Mouse (Mus musculus) hindbrain, embryonic 15.5 days (tissue): ENCODE data around the gene Zim1. TPM values are rescaled to one million over a fixed set of nuclear protein-coding genes. Genes with fewer than 3 reads are reported as not detected.

Experiments used
- ATAC-seq: fragments of 200-750 bp; cut with Nextera tagmentation; 2 replicates; pipeline ENCODE4 v1.8.0; 2017; ENCODE audit warnings: low read depth, moderate number of reproducible peaks, moderate TSS enrichment; ENCODE audit not compliant: low FRiP score
- H3K27ac ChIP-seq: fragments of 300-500 bp; sonication (generic); replicated peaks from 2 replicates; pipeline ENCODE4 v1.5.1; 2015; ENCODE audit warnings: mild to moderate bottlenecking, inconsistent platforms
- H3K27me3 ChIP-seq: fragments of 300-500 bp; sonication (generic); 2 replicates; pipeline ENCODE4 v1.6.1; 2015; ENCODE audit warnings: control low read depth, inconsistent platforms
- H3K36me3 ChIP-seq: fragments of 300-500 bp; sonication (generic); 2 replicates; pipeline ENCODE4 v1.6.1; 2015; ENCODE audit warnings: control low read depth, inconsistent platforms
- H3K4me1 ChIP-seq: fragments of 300-500 bp; sonication (generic); replicated peaks from 2 replicates; pipeline ENCODE4 v1.6.1; 2015; ENCODE audit warnings: control low read depth, inconsistent platforms
- H3K4me2 ChIP-seq: fragments of 300-500 bp; sonication (generic); 2 replicates; pipeline ENCODE4 v1.6.1; 2015; ENCODE audit warnings: moderate library complexity, mild to moderate bottlenecking, inconsistent platforms
- H3K4me3 ChIP-seq: fragments of 300-500 bp; sonication (generic); 2 replicates; pipeline ENCODE4 v1.5.1; 2015; ENCODE audit warnings: mild to moderate bottlenecking, inconsistent platforms
- H3K9ac ChIP-seq: fragments of 300-500 bp; sonication (generic); 2 replicates; pipeline ENCODE4 v1.6.1; 2015; ENCODE audit warnings: inconsistent platforms
- H3K9me3 ChIP-seq: fragments of 300-500 bp; sonication (generic); 2 replicates; pipeline ENCODE4 v1.6.1; 2016; ENCODE audit warnings: control low read depth, inconsistent platforms
- WGBS: fragments of 180-500 bp; shearing (Covaris S2); methylation state at CpG from one replicate; pipeline ENCODE4 v1.1.7; 2015; 5-methylcytosine and 5-hydroxymethylcytosine counted together
- polyA plus RNA-seq: library from polyadenylated mRNA; unstranded; fragments of >200 nt; fragmentation: Nextera tagmentation; extraction: Ambion mirVana; gene quantifications from 2 replicates; pipeline ENCODE4 v1.2.1, GENCODE M21; 2015

Zim1 gene
- 7.1 and 7.5 TPM in 2 replicates for polyA plus RNA-seq

DNA sequence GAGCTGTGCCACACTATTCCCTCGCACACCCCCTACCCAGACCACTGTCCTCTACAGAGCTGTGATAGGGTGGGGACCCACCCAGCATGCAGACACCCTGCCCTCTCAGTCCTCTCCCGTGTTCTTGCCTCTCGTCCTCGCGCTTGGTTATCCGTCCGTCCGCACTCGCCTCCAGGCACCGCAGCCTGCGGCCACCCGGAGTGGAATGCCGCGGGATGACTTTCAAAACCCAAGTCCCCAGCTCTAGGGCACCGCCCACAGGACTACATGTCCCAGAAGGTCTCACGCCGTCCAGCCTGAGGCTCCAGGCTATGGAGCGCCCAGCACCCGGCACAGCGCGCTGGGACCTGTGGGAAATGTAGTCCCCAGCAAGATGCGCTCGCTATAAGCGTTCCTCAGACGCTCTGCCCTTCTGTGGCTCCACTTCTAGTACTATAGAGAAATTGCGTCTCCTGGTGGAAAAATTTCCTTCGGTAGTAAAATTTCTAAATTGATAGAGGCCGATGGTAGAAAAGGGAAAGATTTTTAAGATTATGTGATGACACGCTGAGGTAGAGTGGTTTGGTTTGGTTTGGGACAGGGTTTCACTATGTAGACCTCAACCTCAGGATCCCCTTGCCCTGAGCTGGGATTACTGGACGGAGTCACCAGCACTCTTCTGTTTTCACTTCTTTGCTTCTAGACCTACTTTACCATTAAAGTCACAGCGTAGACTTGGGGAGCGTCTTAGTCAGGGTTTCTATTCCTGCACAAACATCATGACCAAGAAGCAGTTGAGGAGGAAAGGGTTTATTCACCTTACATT is at the start of gene Zim1:
Zim1 (minus strand) TSS at position 210 of the 805 bp plus-strand sequence.
- Histone ChIP-seq H3K9ac (peak within 1 kb of the TSS; percentile 39), H3K27me3 (no peaks in the 10 kb centered on the region), H3K27ac (no peak within 1 kb of the TSS), H3K36me3 (no peaks in the 10 kb centered on the region), H3K4me2 (peak within 1 kb of the TSS; percentile 76), H3K4me1 (0 out of 2 replicates have a peak, but pooled peaks cover 4% of the 10 kb centered on the region), H3K9me3 (no peaks in the 10 kb centered on the region), H3K4me3 (peak within 1 kb of the TSS; percentile 49)
- 11% methylated on average over 32 of the region's 32 CpGs for whole genome bisulfite sequencing
- ATAC-seq: peak; percentile 100

DNA sequence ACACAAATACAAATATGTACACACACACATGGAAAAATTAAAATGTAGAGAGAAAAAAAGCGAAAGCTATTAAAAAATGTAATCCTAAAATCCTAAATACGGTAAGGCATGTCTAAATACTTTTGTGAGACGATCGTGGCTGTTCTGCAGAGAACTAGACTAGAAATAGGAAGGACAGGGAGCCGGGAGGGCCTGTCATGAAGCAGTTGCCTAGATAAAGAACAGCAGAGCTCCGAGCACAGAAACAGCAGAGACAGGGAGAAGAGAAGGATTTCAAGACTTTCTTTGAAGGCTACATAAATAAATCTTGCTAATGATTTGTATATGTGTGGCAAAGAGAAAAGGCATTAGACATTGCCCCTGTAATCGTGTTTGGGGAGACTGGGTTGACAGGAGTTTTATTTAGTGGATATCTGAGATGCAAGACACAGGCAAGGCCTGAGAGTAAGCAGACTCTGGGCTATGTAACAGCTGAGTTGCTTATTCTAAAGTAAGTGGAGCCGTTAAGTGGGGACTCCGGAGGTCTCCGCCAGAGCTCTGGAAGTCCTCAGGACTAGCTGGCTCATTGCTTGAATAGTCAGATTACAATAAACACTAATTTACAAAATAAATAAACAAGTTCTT is 48.1 kb upstream of the Zim1 start:
- Histone ChIP-seq H3K4me2 (no peak overlapping the region), H3K9me3 (no peaks in the 10 kb centered on the region), H3K27ac (no peak overlapping the region), H3K4me3 (no peak overlapping the region), H3K36me3 (no peaks in the 10 kb centered on the region), H3K27me3 (no peaks in the 10 kb centered on the region), H3K4me1 (peaks cover 8% of the 10 kb centered on the region; the same call in 1 of the 2 replicates), H3K9ac (no peak overlapping the region)
- WGBS: 79% methylated on average over 10 of the region's 10 CpGs
- no peak for ATAC-seq

GRCm38 (mm10) chr7:6736060-6736459 is 39.8 kb upstream of the Zim1 start:
- Histone ChIP-seq H3K9ac (no peak overlapping the region), H3K9me3 (no peaks in the 10 kb centered on the region), H3K4me2 (peak overlapping the region; percentile 33; the same call in 1 of the 2 replicates), H3K4me3 (no peak overlapping the region), H3K36me3 (no peaks in the 10 kb centered on the region), H3K27ac (no peak overlapping the region), H3K4me1 (no peaks in the 10 kb centered on the region), H3K27me3 (no peaks in the 10 kb centered on the region)
- WGBS: 85% methylated on average over 1 of the region's 1 CpGs
- ATAC-seq: no peak

DNA sequence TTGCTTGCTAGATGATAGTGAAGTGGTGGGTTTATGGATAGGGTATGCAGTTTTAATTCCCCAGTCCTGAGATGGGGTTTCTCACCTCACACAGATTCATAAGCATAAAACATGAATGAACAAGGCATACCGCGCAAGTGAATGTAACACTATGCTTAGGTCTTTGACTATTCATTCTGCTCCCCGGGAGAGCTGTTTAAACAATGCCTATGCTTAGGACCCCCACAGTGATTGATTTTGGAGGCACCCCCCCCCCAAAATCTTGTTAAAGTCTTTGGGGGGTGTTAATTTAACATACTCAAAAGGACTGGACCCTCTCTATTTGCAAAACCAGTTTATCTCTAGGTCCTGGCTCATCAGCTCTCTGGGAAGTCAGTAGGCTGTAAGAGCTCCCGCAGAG is 35.7 kb upstream of the Zim1 start:
- H3K4me1 ChIP-seq: no peaks in the 10 kb centered on the region
- ATAC-seq: no peak
- WGBS: 58% methylated on average over 4 of the region's 4 CpGs
- H3K36me3 ChIP-seq: no peaks in the 10 kb centered on the region
- H3K4me3 ChIP-seq: peak overlapping the region; percentile 62
- peak overlapping the region; percentile 48 for H3K4me2 ChIP-seq
- H3K9me3 ChIP-seq: peaks cover 11% of the 10 kb centered on the region; the same call in 1 of the 2 replicates
- H3K9ac ChIP-seq: peak overlapping the region; percentile 49
- no peaks in the 10 kb centered on the region for H3K27me3 ChIP-seq
- H3K27ac ChIP-seq: peak overlapping the region; percentile 69

- WGBS: 51% methylated on average over 3 of the region's 3 CpGs
- no peaks in the 10 kb centered on the region for H3K4me1 ChIP-seq
- H3K9me3 ChIP-seq: peaks cover 11% of the 10 kb centered on the region; the same call in 1 of the 2 replicates
- no peak for ATAC-seq
- H3K27me3 ChIP-seq: no peaks in the 10 kb centered on the region
- 0 out of 2 replicates have a peak overlapping the region, but pooled peaks have one; percentile 83 for H3K27ac ChIP-seq
- H3K4me3 ChIP-seq: peak overlapping the region; percentile 62
- peak overlapping the region; percentile 48 for H3K4me2 ChIP-seq
- H3K36me3 ChIP-seq: no peaks in the 10 kb centered on the region
- H3K9ac ChIP-seq: peak overlapping the region; percentile 49
Observed at GRCm38 (mm10) chr7:6731373-6731772, 35.1 kb upstream of the Zim1 start.

DNA sequence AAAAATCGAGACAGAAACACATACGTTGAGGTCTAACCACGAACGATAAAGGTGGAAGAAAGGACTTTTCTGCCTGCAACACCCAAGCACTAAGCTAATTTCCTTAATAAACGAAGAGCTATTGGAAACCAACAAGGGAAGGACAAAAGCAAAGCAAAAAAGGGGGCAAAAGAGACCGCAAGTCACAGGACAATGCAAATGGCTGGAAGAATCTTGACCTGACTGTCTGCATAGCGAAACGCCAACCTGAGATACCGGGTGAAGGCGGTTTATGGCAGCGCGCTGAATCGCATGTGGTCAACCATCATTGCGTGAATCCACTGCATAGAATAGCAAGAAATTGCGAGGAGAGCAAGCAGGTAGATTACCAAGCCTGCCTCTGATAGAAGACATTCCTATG is 34.6 kb upstream of the Zim1 start:
- Histone ChIP-seq H3K9me3 (peaks cover 11% of the 10 kb centered on the region; the same call in 1 of the 2 replicates), H3K36me3 (no peaks in the 10 kb centered on the region), H3K9ac (peak overlapping the region; percentile 49), H3K4me1 (no peaks in the 10 kb centered on the region), H3K4me2 (peak overlapping the region; percentile 48), H3K27ac (peak overlapping the region; percentile 83), H3K4me3 (peak overlapping the region; percentile 62), H3K27me3 (no peaks in the 10 kb centered on the region)
- WGBS: 52% methylated on average over 15 of the region's 15 CpGs
- no peak for ATAC-seq

DNA sequence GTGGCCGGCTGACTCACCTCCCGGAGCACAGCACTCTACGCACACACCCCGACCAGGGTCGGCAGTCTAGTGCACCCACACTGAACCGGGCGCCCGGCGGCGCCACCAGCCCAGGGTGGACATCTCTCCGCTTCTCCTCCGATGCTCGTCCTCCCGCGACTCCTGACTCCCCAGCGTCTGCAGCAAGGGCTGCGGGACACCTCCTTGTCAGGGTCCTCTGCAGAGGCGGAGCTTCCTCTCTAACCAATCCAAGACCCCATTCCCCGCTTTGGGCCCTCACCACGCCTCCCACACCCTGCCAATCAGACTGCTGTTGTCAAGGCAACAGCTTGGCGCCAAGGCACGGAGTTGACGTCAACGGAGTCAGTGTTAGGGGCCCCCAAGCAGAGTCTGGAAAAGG is 34.0 kb upstream of the Zim1 start, which contains the start of the genes Peg3 and Usp29:
Peg3 (minus strand) TSS at position 191 of the 400 bp plus-strand sequence.
Usp29 (plus strand) TSS at position 338 of the 400 bp plus-strand sequence.
- H3K4me2 ChIP-seq: peak within 1 kb of the TSS; percentile 48
- no peaks in the 10 kb centered on the region for H3K4me1 ChIP-seq
- H3K9me3 ChIP-seq: peaks cover 11% of the 10 kb centered on the region; the same call in 1 of the 2 replicates
- peaks cover 3% of the 10 kb centered on the region; the same call in 1 of the 2 replicates for H3K36me3 ChIP-seq
- 49% methylated on average over 24 of the region's 24 CpGs for WGBS
- H3K27me3 ChIP-seq: no peaks in the 10 kb centered on the region
- peak within 1 kb of the TSS; percentile 62 for H3K4me3 ChIP-seq
- peak; percentile 55 for ATAC-seq
- peak within 1 kb of the TSS; percentile 79 for H3K9ac ChIP-seq
- H3K27ac ChIP-seq: peak within 1 kb of the TSS; percentile 93

- peaks cover 11% of the 10 kb centered on the region; the same call in 1 of the 2 replicates for H3K9me3 ChIP-seq
- peak overlapping the region; percentile 79 for H3K9ac ChIP-seq
- peak; percentile 42 for ATAC-seq
- peaks cover 5% of the 10 kb centered on the region; the same call in 1 of the 2 replicates for H3K36me3 ChIP-seq
- H3K4me3 ChIP-seq: peak overlapping the region; percentile 62
- H3K4me1 ChIP-seq: no peaks in the 10 kb centered on the region
- no peaks in the 10 kb centered on the region for H3K27me3 ChIP-seq
- WGBS: 52% methylated on average over 37 of the region's 37 CpGs
- peak overlapping the region; percentile 93 for H3K27ac ChIP-seq
- peak overlapping the region; percentile 48 for H3K4me2 ChIP-seq
Observed at GRCm38 (mm10) chr7:6729061-6729817, 33.0 kb upstream of the Zim1 start.

DNA sequence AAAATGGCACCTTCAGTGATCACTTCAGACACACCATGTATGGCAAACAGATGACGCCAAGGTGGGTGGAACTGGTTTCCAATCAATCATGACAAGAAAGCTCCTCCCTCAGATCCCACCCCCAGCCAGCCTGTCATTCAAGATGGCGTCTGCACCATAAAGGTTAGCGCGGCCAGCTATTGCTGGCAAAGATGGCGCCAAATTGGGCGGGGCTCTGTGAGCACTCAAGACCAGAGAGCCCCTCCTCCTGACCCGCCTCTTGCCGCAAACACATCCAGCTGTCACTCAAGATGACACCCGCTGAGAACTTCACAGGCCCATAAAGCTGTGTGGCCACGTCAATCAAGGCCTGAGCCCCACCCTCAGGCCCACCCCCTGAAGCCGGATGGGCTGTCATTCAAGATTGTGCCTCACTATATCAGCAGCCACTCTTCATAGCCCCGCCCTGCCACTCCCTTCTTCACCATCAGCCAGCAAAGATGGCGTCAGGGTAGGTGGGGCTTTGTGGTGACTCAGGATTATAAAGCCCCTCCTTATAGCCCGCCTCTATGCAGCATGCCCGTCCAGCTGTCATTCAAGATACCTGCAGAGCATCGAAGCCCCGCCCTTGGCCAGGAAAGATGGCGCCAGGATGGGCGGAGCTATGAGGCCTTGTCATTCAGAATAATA is 32.1 kb upstream of the Zim1 start:
- WGBS: 54% methylated on average over 19 of the region's 19 CpGs
- Histone ChIP-seq H3K27me3 (no peaks in the 10 kb centered on the region), H3K4me2 (peak overlapping the region; percentile 48), H3K36me3 (peaks cover 11% of the 10 kb centered on the region), H3K27ac (peak overlapping the region; percentile 93), H3K9me3 (peaks cover 11% of the 10 kb centered on the region; the same call in 1 of the 2 replicates), H3K9ac (peak overlapping the region; percentile 52; the same call in 1 of the 2 replicates), H3K4me3 (peak overlapping the region; percentile 62), H3K4me1 (no peaks in the 10 kb centered on the region)
- peak; percentile 88 for ATAC-seq

DNA sequence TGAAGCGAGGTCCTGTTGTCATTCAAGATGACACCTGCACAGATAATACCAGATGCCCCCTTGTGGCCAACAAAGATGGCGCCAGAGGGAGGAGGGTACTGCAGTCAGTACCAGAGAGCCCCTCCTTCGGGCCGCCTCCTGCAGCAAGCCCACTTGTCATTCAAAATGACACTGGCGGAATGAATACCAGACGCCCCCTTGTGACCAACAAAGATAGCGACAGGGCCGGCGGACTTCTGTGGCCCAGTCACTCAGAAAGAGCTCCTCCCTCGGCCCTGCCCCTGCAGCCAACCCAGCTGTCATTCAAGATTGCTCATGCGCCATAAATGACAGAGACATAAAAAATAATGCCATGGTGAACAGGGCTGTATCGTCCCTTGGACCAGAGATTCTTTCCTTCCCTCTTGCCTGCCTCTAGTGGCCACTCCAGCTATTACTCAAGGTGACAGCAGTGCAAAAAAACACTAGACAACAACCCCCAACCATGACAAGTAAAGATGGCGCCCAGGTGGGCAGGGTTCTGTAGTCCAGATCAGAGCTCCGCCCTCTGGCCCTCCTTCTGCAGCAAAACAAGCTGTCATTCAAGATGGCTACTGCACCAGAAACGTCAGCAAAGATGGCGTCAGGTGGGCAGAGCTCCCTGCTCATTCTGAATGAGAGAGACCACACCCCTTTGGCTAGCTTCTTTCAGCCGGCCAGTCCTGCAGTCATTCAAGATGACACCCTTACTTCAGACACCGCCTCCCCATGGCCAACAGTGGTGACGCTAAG is 31.3 kb upstream of the Zim1 start:
- peaks cover 11% of the 10 kb centered on the region; the same call in 1 of the 2 replicates for H3K9me3 ChIP-seq
- H3K27ac ChIP-seq: peak overlapping the region; percentile 93
- ATAC-seq: peak; percentile 69
- H3K9ac ChIP-seq: no peak overlapping the region
- H3K4me3 ChIP-seq: peak overlapping the region; percentile 62
- peak overlapping the region; percentile 48 for H3K4me2 ChIP-seq
- WGBS: 55% methylated on average over 19 of the region's 19 CpGs
- H3K36me3 ChIP-seq: peaks cover 11% of the 10 kb centered on the region
- H3K4me1 ChIP-seq: no peaks in the 10 kb centered on the region
- no peaks in the 10 kb centered on the region for H3K27me3 ChIP-seq
